Mouse (Mus musculus) CH12.LX (cell line): ENCODE measurements around the gene Mecr. TPM values are rescaled to one million over a fixed set of nuclear protein-coding genes. Genes with fewer than 3 reads are reported as not detected.
A peak's percentile ranks its signal among the peaks of the same experiment; 100 is the strongest.

ENCODE experiments used
- DNase-seq: peaks from one replicate; pipeline ENCODE4 v3.0.0-alpha.2; 2013; ENCODE audit errors: extremely low read depth
- H3K27ac ChIP-seq: 2 replicates; pipeline ENCODE4 v1.5.1; 2012; ENCODE audit warnings: low read depth, mild to moderate bottlenecking, control low read depth, moderate library complexity; ENCODE audit not compliant: insufficient read depth
- H3K27me3 ChIP-seq: replicated peaks from 2 replicates; pipeline ENCODE3; 2012; ENCODE audit warnings: inconsistent platforms
- H3K36me3 ChIP-seq, 2 experiments: replicated peaks in 1 of 2; 2 replicates each; pipeline versions ENCODE3 to v1.6.1; 2012; ENCODE audit warnings: inconsistent platforms in 1 of 2, low read length in 1 of 2, mild to moderate bottlenecking in 1 of 2, mixed read lengths in 1 of 2, moderate library complexity in 1 of 2; ENCODE audit not compliant: control insufficient read depth in 1 of 2, insufficient read depth in 1 of 2
- H3K4me1 ChIP-seq, 2 experiments: 2 replicates each; pipeline ENCODE4 v1.6.1; 2012; ENCODE audit warnings: inconsistent platforms in 1 of 2, moderate library complexity in 1 of 2; ENCODE audit not compliant: insufficient read depth in 2 of 2, control insufficient read depth in 1 of 2
- H3K4me2 ChIP-seq: 2 replicates; pipeline ENCODE4 v1.6.1; 2012; ENCODE audit warnings: low read depth, mild to moderate bottlenecking, control low read depth; ENCODE audit not compliant: poor library complexity, insufficient read depth, severe bottlenecking
- H3K4me3 ChIP-seq, 3 experiments: fragments of 150-350 bp in 1 of 3; sonication (generic) in 1 of 3; replicated peaks in 1 of 3; 2 replicates each; pipeline versions ENCODE3 to v1.5.1; 2011 to 2012; ENCODE audit warnings: low read depth in 2 of 3, low read length in 2 of 3, mild to moderate bottlenecking in 2 of 3, moderate library complexity in 2 of 3, control low read depth in 1 of 3, improper control_type of control experiment in 1 of 3, inconsistent platforms in 1 of 3, mixed read lengths in 1 of 3; ENCODE audit not compliant: poor library complexity in 1 of 3
- H3K79me2 ChIP-seq: replicated peaks from 2 replicates; pipeline ENCODE4 v1.6.1; 2012; ENCODE audit warnings: mild to moderate bottlenecking, moderate library complexity; ENCODE audit not compliant: control insufficient read depth, poor library complexity, insufficient read depth, severe bottlenecking; ENCODE audit errors: extremely low read depth
- H3K9ac ChIP-seq: 2 replicates; pipeline ENCODE4 v1.6.1; 2012; ENCODE audit warnings: low read depth, mild to moderate bottlenecking, control low read depth, moderate library complexity; ENCODE audit not compliant: insufficient read depth
- H3K9me3 ChIP-seq: replicated peaks from 2 replicates; pipeline ENCODE3; 2012; ENCODE audit warnings: low read length, inconsistent platforms, mixed read lengths
- BHLHE40 ChIP-seq: IDR thresholded peaks from 2 replicates; pipeline ENCODE4 v1.6.1; 2011; ENCODE audit warnings: mild to moderate bottlenecking, low read depth, low read length, improper control_type of control experiment
- CTCF ChIP-seq, 2 experiments: IDR thresholded peaks in 1 of 2; conservative IDR thresholded peaks in 1 of 2; 2 replicates each; pipeline ENCODE4 v1.5.1; 2011 to 2012; ENCODE audit warnings: low read depth in 2 of 2, low read length in 2 of 2, improper control_type of control experiment in 1 of 2, inconsistent platforms in 1 of 2, mild to moderate bottlenecking in 1 of 2, moderate library complexity in 1 of 2
- ELF1 ChIP-seq: IDR thresholded peaks from 2 replicates; pipeline ENCODE4 v1.6.1; 2014; ENCODE audit warnings: low read depth, mild to moderate bottlenecking, inconsistent platforms, low read length, improper control_type of control experiment
- EP300 ChIP-seq: IDR thresholded peaks from 2 replicates; pipeline ENCODE4 v1.6.1; 2011; ENCODE audit warnings: low read length, improper control_type of control experiment
- ETS1 ChIP-seq: conservative IDR thresholded peaks from 2 replicates; pipeline ENCODE4 v1.6.1; 2012; ENCODE audit warnings: low read depth, mild to moderate bottlenecking, inconsistent platforms, low read length, improper control_type of control experiment, moderate library complexity
- MAFK ChIP-seq: IDR thresholded peaks from 2 replicates; pipeline ENCODE4 v1.6.1; 2011; ENCODE audit warnings: low read length, improper control_type of control experiment; ENCODE audit not compliant: insufficient replicate concordance
- MAX ChIP-seq: IDR thresholded peaks from 2 replicates; pipeline ENCODE4 v1.6.1; 2011; ENCODE audit warnings: low read length, improper control_type of control experiment
- MAZ ChIP-seq: IDR thresholded peaks from 2 replicates; pipeline ENCODE4 v1.6.1; 2012; ENCODE audit warnings: low read depth, mild to moderate bottlenecking, inconsistent platforms, low read length, improper control_type of control experiment, moderate library complexity
- MXI1 ChIP-seq: IDR thresholded peaks from 2 replicates; pipeline ENCODE4 v1.6.1; 2011; ENCODE audit warnings: mild to moderate bottlenecking, low read depth, low read length, improper control_type of control experiment
- MYC ChIP-seq: IDR thresholded peaks from 2 replicates; pipeline ENCODE4 v1.6.1; 2011; ENCODE audit warnings: low read depth, mild to moderate bottlenecking, improper control_type of control experiment, low read length
- RAD21 ChIP-seq: IDR thresholded peaks from 2 replicates; pipeline ENCODE4 v1.6.1; 2011; ENCODE audit warnings: low read depth, mild to moderate bottlenecking, low read length, improper control_type of control experiment, moderate library complexity
- RCOR1 ChIP-seq: conservative IDR thresholded peaks from 2 replicates; pipeline ENCODE4 v1.6.1; 2012; ENCODE audit warnings: low read depth, mild to moderate bottlenecking, inconsistent platforms, low read length, improper control_type of control experiment
- SMC3 ChIP-seq: IDR thresholded peaks from 2 replicates; pipeline ENCODE4 v1.6.1; 2011; ENCODE audit warnings: low read depth, low read length, improper control_type of control experiment
- TBP ChIP-seq: conservative IDR thresholded peaks from 2 replicates; pipeline ENCODE4 v1.6.1; 2011; ENCODE audit warnings: low read depth, low read length, improper control_type of control experiment
- UBTF ChIP-seq: IDR thresholded peaks from 2 replicates; pipeline ENCODE4 v1.6.1; 2012; ENCODE audit warnings: low read depth, mild to moderate bottlenecking, inconsistent platforms, low read length, improper control_type of control experiment, moderate library complexity
- USF1 ChIP-seq: IDR thresholded peaks from 2 replicates; pipeline ENCODE4 v1.6.1; 2014; ENCODE audit warnings: low read depth, mild to moderate bottlenecking, inconsistent platforms, low read length, improper control_type of control experiment
- USF2 ChIP-seq: conservative IDR thresholded peaks from 2 replicates; pipeline ENCODE4 v1.6.1; 2011; ENCODE audit warnings: low read depth, low read length, improper control_type of control experiment
- dilution Hi-C: fragments of 300-500 bp; cut with MboI; formaldehyde crosslinking; loops from 2 replicates; pipeline ENCODE4 v1.14.3; 2020; ENCODE audit warnings: low sequenced_read_pairs; ENCODE audit not compliant: extremely low pct_unique_long_range_greater_than_20kb, extremely low pct_ligation_motif_present
- in situ Hi-C: fragments of 300-500 bp; cut with MboI; formaldehyde crosslinking; loops from 3 replicates; pipeline ENCODE4 v1.14.3; 2019; ENCODE audit warnings: low sequenced_read_pairs, low pct_ligation_motif_present, low pct_unique_long_range_greater_than_20kb, mixed read lengths
- polyA plus RNA-seq: library from polyadenylated mRNA; unstranded; fragments of >175 nt; gene quantifications from 2 replicates; pipeline ENCODE4 v1.2.1, GENCODE M21; 2012; ENCODE audit warnings: low read depth; ENCODE audit not compliant: insufficient read length
- total RNA-seq, 2 experiments: library from RNA; depleted of rRNA; stranded (reverse); fragments of 300-350 nt in 1 of 2; fragments of >200 nt in 1 of 2; gene quantifications; 2 replicates each; pipeline ENCODE4 v1.2.3; 2012 to 2014

Mecr gene
- total and polyA plus RNA-seq, 3 experiments = 43.0 to 77.3 (median 54.6) TPM

- Histone ChIP-seq H3K4me3 (no peak overlapping the region), H3K9ac (no peak overlapping the region), H3K36me3 (peaks cover 0 to 6% of the 10 kb centered on the region in 2 experiments), H3K9me3 (peaks cover 15% of the 10 kb centered on the region), H3K27me3 (no peaks in the 10 kb centered on the region), H3K27ac (no peak overlapping the region), H3K4me1 (peaks cover 4 to 20% of the 10 kb centered on the region in 2 experiments; a peak in 3 of 4 replicates), H3K4me2 (no peak overlapping the region), H3K79me2 (no peaks in the 10 kb centered on the region)
- peak; percentile 53 for TF ChIP-seq MXI1
- peak; percentile 70 for TF ChIP-seq SMC3
- no peak for TF ChIP-seq ELF1
- TF ChIP-seq CTCF (conservative IDR thresholded peaks at IDR 0.05 in 1 of 2, IDR thresholded peaks at IDR 0.05 in 1 of 2; ENCODE audit: low read depth in 2 of 2, low read length in 2 of 2) = peak; percentile 77 to 80
- no peak for TF ChIP-seq RCOR1
- peak; percentile 84 for TF ChIP-seq MAX
- peak; percentile 68; the same call in 1 of the 2 replicates for TF ChIP-seq MYC
- TF ChIP-seq ETS1 = no peak
- TF ChIP-seq USF1 = peak; percentile 52
- peak; percentile 55 for TF ChIP-seq RAD21
- no peak for TF ChIP-seq TBP
- TF ChIP-seq UBTF = no peak
- peak; percentile 76 for TF ChIP-seq BHLHE40
- TF ChIP-seq MAZ = no peak
- no peak for TF ChIP-seq MAFK
- peak; percentile 38; the same call in 1 of the 2 replicates for TF ChIP-seq USF2
- dilution Hi-C loops (no loop called here), in situ Hi-C loops (no loop called here)
- peak; percentile 55 for DNase-seq
These were observed 73.2 kb downstream of the Mecr start for GRCm38 (mm10) chr4:131916425-131916824.

GRCm38 (mm10) chr4:131917010-131917555 lies 73.8 kb downstream of the Mecr start:
- no peaks in the 10 kb centered on the region for H3K79me2 ChIP-seq
- H3K9ac ChIP-seq = no peak overlapping the region
- peaks cover 0 to 9% of the 10 kb centered on the region in 2 experiments for H3K36me3 ChIP-seq
- no peak overlapping the region for H3K27ac ChIP-seq
- dilution Hi-C loops = no loop called here
- H3K4me1 ChIP-seq = peaks cover 4 to 20% of the 10 kb centered on the region in 2 experiments; a peak in 3 of 4 replicates
- H3K4me3 ChIP-seq = no peak overlapping the region
- no peak for DNase-seq
- H3K4me2 ChIP-seq = no peak overlapping the region
- H3K9me3 ChIP-seq = peaks cover 19% of the 10 kb centered on the region
- no peak for TF ChIP-seq EP300
- TF ChIP-seq USF2 = no peak
- TF ChIP-seq UBTF = no peak
- TF ChIP-seq TBP = no peak
- TF ChIP-seq, all 38 proteins: peak for 0
- in situ Hi-C loops = no loop called here
- no peaks in the 10 kb centered on the region for H3K27me3 ChIP-seq

Other genes starting within 250 kb of the Mecr start
- gene Ptpru, start 5.2 kb upstream of the Mecr start, total RNA-seq (2012; rRNA removed) = 0.08 and 0.38 TPM in 2 replicates
- gene Ptpru, start 5.2 kb upstream of the Mecr start, total RNA-seq (2014; rRNA removed) = not detected in 2 replicates
- not detected in 2 replicates for gene Ptpru, start 5.2 kb upstream of the Mecr start, polyA plus RNA-seq
- gene Srsf4, start 30.1 kb downstream of the Mecr start, total RNA-seq (2012; rRNA removed) = 47.2 and 54.4 TPM in 2 replicates
- gene Srsf4, start 30.1 kb downstream of the Mecr start, total RNA-seq (2014; rRNA removed) = 13.7 and 14.5 TPM in 2 replicates
- 101 and 105 TPM in 2 replicates for gene Srsf4, start 30.1 kb downstream of the Mecr start, polyA plus RNA-seq
- gene Tmem200b, start 78.3 kb downstream of the Mecr start, total RNA-seq (2012; rRNA removed) = not detected in 2 replicates
- not detected in 2 replicates for gene Tmem200b, start 78.3 kb downstream of the Mecr start, total RNA-seq (2014; rRNA removed)
- gene Tmem200b, start 78.3 kb downstream of the Mecr start, polyA plus RNA-seq = not detected in 2 replicates
- 0.08 TPM in 2 replicates for gene Gm10300, start 231.2 kb downstream of the Mecr start, total RNA-seq (2012; rRNA removed)
- not detected in 2 replicates for gene Gm10300, start 231.2 kb downstream of the Mecr start, total RNA-seq (2014; rRNA removed)
- not detected in 2 replicates for gene Gm10300, start 231.2 kb downstream of the Mecr start, polyA plus RNA-seq
- gene Epb41, start 231.9 kb downstream of the Mecr start, total RNA-seq (2012; rRNA removed) = 8.4 and 10.0 TPM in 2 replicates
- gene Epb41, start 231.9 kb downstream of the Mecr start, total RNA-seq (2014; rRNA removed) = 6.0 and 7.1 TPM in 2 replicates
- 16.5 and 21.6 TPM in 2 replicates for gene Epb41, start 231.9 kb downstream of the Mecr start, polyA plus RNA-seq